1 mouse cellular context compared by ENCODE assay signal in genomic region chr2:25157655-25158054, GRCm38 (mm10).
TF ChIP-seq lines count a peak whose summit lies in the region.

No protein-coding gene starts in this region.

TF ChIP-seq in CH12.LX, 34 proteins besides CTCF, POLR2A, EP300 and RAD21:
- TF ChIP-seq JUND (conservative IDR thresholded peaks at IDR 0.05; ENCODE audit: low read depth, low read length) (no peak), ZMIZ1 (IDR thresholded peaks at IDR 0.05; ENCODE audit: low read depth, low read length) (no peak), ZC3H11A (IDR thresholded peaks at IDR 0.05; ENCODE audit: low read depth, low read length) (no peak), SMC3 (IDR thresholded peaks at IDR 0.05; ENCODE audit: low read depth, low read length) (peak; percentile 46)
